8 mouse cellular contexts compared by ENCODE assay signal in the genomic region with DNA sequence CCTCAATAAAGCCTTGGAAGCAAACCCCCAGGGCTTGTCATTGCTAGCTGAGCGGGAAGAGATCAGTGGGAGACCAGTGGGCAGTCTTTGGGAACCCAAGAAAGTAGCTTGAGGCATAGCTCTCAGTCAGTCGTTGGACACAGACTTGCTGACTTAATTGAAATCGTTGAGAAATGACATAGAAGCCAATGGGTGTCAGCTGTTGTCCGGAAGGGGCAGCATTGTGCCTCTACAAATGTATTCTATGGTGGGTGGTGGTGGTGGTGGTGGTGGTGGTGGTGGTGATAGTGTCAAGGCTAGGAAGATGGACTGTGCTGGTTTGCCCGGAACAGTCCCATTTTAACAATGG. TPM values are rescaled to one million over a fixed set of nuclear protein-coding genes. Genes with fewer than 3 reads are reported as not detected.
DNase-seq lines count a peak whose midpoint lies in the region; ATAC-seq and TF ChIP-seq lines count a peak whose summit lies in the region.

No protein-coding gene starts in this region.

- intact Hi-C loops in gastrocnemius, postnatal 36 days (cut with DNase I): no loop called here

- H3K79me2 ChIP-seq in liver, adult 2 months (ENCODE audit: control insufficient read depth, insufficient read depth, low read length): no peaks in the 10 kb centered on the region

- no peaks in the 10 kb centered on the region for H3K9me3 ChIP-seq in embryonic facial prominence, embryonic 11.5 days (replicated peaks; ENCODE audit: control insufficient read depth, low read length)
- no peaks in the 10 kb centered on the region for H3K9me3 ChIP-seq in limb, embryonic 13.5 days

- H3K27me3 ChIP-seq in liver, adult 2 months (ENCODE audit: control insufficient read depth, insufficient read depth, low read length): no peaks in the 10 kb centered on the region
- no peaks in the 10 kb centered on the region for H3K27me3 ChIP-seq in embryonic facial prominence, embryonic 11.5 days (ENCODE audit: control insufficient read depth, insufficient read depth, low read length)
- no peaks in the 10 kb centered on the region for H3K27me3 ChIP-seq in limb, embryonic 13.5 days

- H3K4me2 ChIP-seq in embryonic facial prominence, embryonic 11.5 days (ENCODE audit: low read depth, low read length): peak overlapping the region; percentile 65
- peak overlapping the region; percentile 99 for H3K4me2 ChIP-seq in limb, embryonic 13.5 days (replicated peaks)

- ATAC-seq in embryonic facial prominence, embryonic 11.5 days (replicated peaks; ENCODE audit: insufficient number of reproducible peaks, low FRiP score, low TSS enrichment, low read depth): no peak
- no peak for ATAC-seq in limb, embryonic 13.5 days (ENCODE audit: low FRiP score, low read depth)

- H3K27ac ChIP-seq in liver, adult 2 months (replicated peaks; ENCODE audit: insufficient read depth, low read depth, low read length): no peak overlapping the region
- H3K27ac ChIP-seq in embryonic facial prominence, embryonic 11.5 days (replicated peaks; ENCODE audit: low read depth, low read length): no peak overlapping the region
- no peak overlapping the region for H3K27ac ChIP-seq in limb, embryonic 13.5 days
- H3K27ac ChIP-seq in olfactory bulb, adult 2 months (ENCODE audit: insufficient read depth, low read depth, low read length): no peak overlapping the region

- 33% methylated on average over 5 of the region's 5 CpGs for WGBS in liver, adult 2 months
- WGBS in embryonic facial prominence, embryonic 11.5 days: 35% methylated on average over 5 of the region's 5 CpGs
- WGBS in limb, embryonic 13.5 days: 42% methylated on average over 5 of the region's 5 CpGs
- 33% methylated on average over 5 of the region's 5 CpGs for WGBS in olfactory bulb, adult 2 months

- no peak for DNase-seq in liver, adult 2 months (ENCODE audit: extremely low read depth, low read depth, low spot score)
- no peak for DNase-seq in liver
- peak; percentile 2 for DNase-seq in embryonic facial prominence, embryonic 11.5 days (ENCODE audit: low spot score)
- no peak for DNase-seq in frontal cortex, postnatal 10 days (ENCODE audit: low spot score in 2 of 2)
- no peak for DNase-seq in gastrocnemius, postnatal 36 days
- no peak for DNase-seq in thymus, postnatal 0 days (ENCODE audit: low spot score)

- H3K36me3 ChIP-seq in liver, adult 2 months (ENCODE audit: control insufficient read depth, insufficient read depth, low read length): peaks cover 1% of the 10 kb centered on the region; the same call in 1 of the 2 replicates
- H3K36me3 ChIP-seq in embryonic facial prominence, embryonic 11.5 days (replicated peaks; ENCODE audit: control insufficient read depth, insufficient read depth, low read depth, low read length): no peaks in the 10 kb centered on the region
- H3K36me3 ChIP-seq in limb, embryonic 13.5 days: peaks cover 29% of the 10 kb centered on the region

- peak overlapping the region; percentile 87 for H3K9ac ChIP-seq in liver, adult 2 months (ENCODE audit: low read depth, low read length)
- H3K9ac ChIP-seq in embryonic facial prominence, embryonic 11.5 days (replicated peaks; ENCODE audit: low read length): peak overlapping the region; percentile 63
- peak overlapping the region; percentile 65 for H3K9ac ChIP-seq in limb, embryonic 13.5 days

- TF ChIP-seq CTCF in liver, adult 2 months (IDR thresholded peaks at IDR 0.05; ENCODE audit: low read depth, low read length): no peak
- no peak for TF ChIP-seq CTCF in olfactory bulb, adult 2 months (IDR thresholded peaks at IDR 0.05; ENCODE audit: insufficient read depth, low read depth, low read length)

- no peak for TF ChIP-seq POLR2A in liver, adult 2 months (IDR thresholded peaks at IDR 0.05; ENCODE audit: extremely low read depth, insufficient read depth, low read length)
- TF ChIP-seq POLR2A in olfactory bulb, adult 2 months (IDR thresholded peaks at IDR 0.05; ENCODE audit: insufficient read depth, low read depth, low read length): no peak

- peaks cover 8% of the 10 kb centered on the region for H3K4me1 ChIP-seq in liver, adult 2 months (ENCODE audit: control insufficient read depth, insufficient read depth, low read length)
- H3K4me1 ChIP-seq in embryonic facial prominence, embryonic 11.5 days (ENCODE audit: control insufficient read depth, insufficient read depth, low read length): no peaks in the 10 kb centered on the region
- peaks cover 13% of the 10 kb centered on the region for H3K4me1 ChIP-seq in limb, embryonic 13.5 days
- peaks cover 20% of the 10 kb centered on the region; the same call in 1 of the 2 replicates for H3K4me1 ChIP-seq in olfactory bulb, adult 2 months (ENCODE audit: control insufficient read depth, insufficient read depth, low read length)

- peak overlapping the region; percentile 73 for H3K4me3 ChIP-seq in liver, adult 2 months (ENCODE audit: insufficient read depth, low read depth, low read length)
- H3K4me3 ChIP-seq in embryonic facial prominence, embryonic 11.5 days (ENCODE audit: low read depth, low read length): peak overlapping the region; percentile 64
- peak overlapping the region; percentile 72 for H3K4me3 ChIP-seq in limb, embryonic 13.5 days
- H3K4me3 ChIP-seq in olfactory bulb, adult 2 months (ENCODE audit: insufficient read depth, low read depth, low read length): peak overlapping the region; percentile 91

RNA-seq across cellular contexts. Expression of a gene that starts 0.9 kb away (rescaled TPM):
- total RNA-seq in liver, adult 2 months (2014; rRNA removed): 3.6 and 4.4 TPM in 2 replicates
- polyA plus RNA-seq in liver, adult 2 months (2012; rRNA removed): 3.6 and 4.2 TPM in 2 replicates
- polyA plus RNA-seq in embryonic facial prominence, embryonic 11.5 days (2014; fragmentation: Nextera tagmentation; extraction: Ambion mirVana): 8.0 and 8.3 TPM in 2 replicates
- polyA plus RNA-seq in limb, embryonic 13.5 days (2015; fragmentation: Nextera tagmentation; extraction: Ambion mirVana): 5.3 and 5.6 TPM in 2 replicates
- not detected in 2 replicates for polyA plus RNA-seq in olfactory bulb, adult 2 months (2012; ENCODE audit: insufficient read depth, insufficient read length, low replicate concordance, missing spikeins)
- 1 to 10 TPM; 2.4 to 3.3 TPM for total RNA-seq in gastrocnemius, postnatal 36 days (2021)
- 6.2 and 7.4 TPM in 2 replicates for polyA plus RNA-seq in thymus, postnatal 0 days (2015; fragmentation: Nextera tagmentation; extraction: Ambion mirVana)

RNA-seq across cellular contexts. Expression of a gene that starts 6.8 kb away (rescaled TPM):
- not detected in 2 replicates for total RNA-seq in liver, adult 2 months (2014; rRNA removed)
- not detected in 2 replicates for polyA plus RNA-seq in liver, adult 2 months (2012; rRNA removed)
- not detected in 2 replicates for polyA plus RNA-seq in embryonic facial prominence, embryonic 11.5 days (2014; fragmentation: Nextera tagmentation; extraction: Ambion mirVana)
- polyA plus RNA-seq in limb, embryonic 13.5 days (2015; fragmentation: Nextera tagmentation; extraction: Ambion mirVana): not detected in 2 replicates
- not detected in 2 replicates for polyA plus RNA-seq in olfactory bulb, adult 2 months (2012; ENCODE audit: insufficient read depth, insufficient read length, low replicate concordance, missing spikeins)
- not detected for total RNA-seq in gastrocnemius, postnatal 36 days (2021)
- polyA plus RNA-seq in thymus, postnatal 0 days (2015; fragmentation: Nextera tagmentation; extraction: Ambion mirVana): 0.31 TPM in 1 of 2 replicates, not detected in the other
